Mouse (Mus musculus) G1E (cell line): ENCODE measurements at regions not wholly inside any gene's neighbourhood (a gene's known extent, or its start where the extent isn't known, plus 50 kb on each side); places are given as distances from the start of the nearest gene placed in this dataset.
A peak's percentile ranks its signal among the peaks of the same experiment; 100 is the strongest.

ENCODE experiments used
- ATAC-seq: 2 replicates; pipeline ENCODE4 v1.8.0; 2016; ENCODE audit warnings: mild to moderate bottlenecking; ENCODE audit not compliant: insufficient number of reproducible peaks, poor library complexity, low FRiP score, severe bottlenecking; ENCODE audit errors: extremely low read depth
- DNase-seq: peaks from one replicate; pipeline ENCODE4 v3.0.0; 2012; ENCODE audit warnings: low spot score
- H3K27me3 ChIP-seq: 2 replicates; pipeline ENCODE4 v1.6.1; 2012; ENCODE audit warnings: mild to moderate bottlenecking, low read length, inconsistent platforms; ENCODE audit not compliant: insufficient read depth
- H3K36me3 ChIP-seq: replicated peaks from 2 replicates; pipeline ENCODE3; 2012; ENCODE audit warnings: mild to moderate bottlenecking, inconsistent platforms
- H3K4me1 ChIP-seq: 2 replicates; pipeline ENCODE4 v1.6.1; 2012; ENCODE audit warnings: low read depth, low read length, inconsistent platforms, mixed read lengths; ENCODE audit not compliant: insufficient read depth
- H3K4me3 ChIP-seq: 2 replicates; pipeline ENCODE4 v1.5.1; 2012; ENCODE audit warnings: low read depth, mild to moderate bottlenecking, inconsistent platforms, low read length, moderate library complexity, mixed read lengths
- H3K9me3 ChIP-seq: replicated peaks from 2 replicates; pipeline ENCODE4 v1.6.1; 2012; ENCODE audit warnings: inconsistent platforms
- CTCF ChIP-seq: IDR thresholded peaks from 2 replicates; pipeline ENCODE4 v1.5.1; 2012; ENCODE audit warnings: low read depth, low read length, inconsistent platforms, mixed read lengths
- GATA1 ChIP-seq: IDR thresholded peaks from 2 replicates; pipeline ENCODE4 v1.6.1; 2012; ENCODE audit warnings: borderline replicate concordance, low read length, inconsistent platforms, mixed read lengths
- GATA2 ChIP-seq: IDR thresholded peaks from 2 replicates; pipeline ENCODE4 v1.6.1; 2012; ENCODE audit warnings: low read depth, low read length, inconsistent platforms, borderline replicate concordance
- POLR2AphosphoS5 ChIP-seq: IDR thresholded peaks from 2 replicates; pipeline ENCODE4 v1.6.1; 2012; ENCODE audit warnings: low read depth, low read length, inconsistent platforms; ENCODE audit not compliant: insufficient replicate concordance
- TAL1 ChIP-seq: conservative IDR thresholded peaks from 2 replicates; pipeline ENCODE4 v1.6.1; 2012; ENCODE audit warnings: low read depth, low read length, inconsistent platforms, mixed read lengths

GRCm38 (mm10) chr13:35499776-35500175 lies 159.9 kb upstream of the Cdyl start:
- Histone ChIP-seq H3K27me3 (peaks cover 19% of the 10 kb centered on the region), H3K4me3 (no peak overlapping the region), H3K36me3 (no peaks in the 10 kb centered on the region), H3K4me1 (peaks cover 5% of the 10 kb centered on the region), H3K9me3 (peaks cover under 1% of the 10 kb centered on the region; the same call in 1 of the 2 replicates)
- ATAC-seq (no peak), DNase-seq (no peak)
- TF ChIP-seq GATA1 (no peak), TAL1 (no peak), CTCF (no peak)

DNA sequence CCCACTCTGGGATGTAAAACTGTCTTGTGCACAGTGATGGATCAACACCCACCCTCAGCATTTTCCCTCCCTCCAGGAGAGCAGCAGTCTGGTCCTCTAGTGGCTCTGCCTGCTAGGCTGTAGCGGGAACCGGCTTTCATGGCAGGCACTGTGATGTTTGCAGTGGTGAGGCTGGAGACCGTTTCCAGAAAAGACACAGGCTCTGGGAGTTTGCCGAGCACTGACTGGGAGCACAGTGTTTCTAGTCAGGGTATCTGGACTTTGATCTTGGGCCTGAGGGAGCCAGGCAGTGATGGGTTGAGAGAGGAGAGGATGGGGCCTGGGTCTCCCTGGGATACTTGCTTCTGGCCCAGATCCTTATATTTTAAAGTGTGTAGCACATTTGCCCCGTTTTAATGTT lies 158.7 kb upstream of the Cdyl start:
- Histone ChIP-seq H3K4me1 (peaks cover 5% of the 10 kb centered on the region), H3K27me3 (peaks cover 29% of the 10 kb centered on the region), H3K4me3 (no peak overlapping the region), H3K36me3 (no peaks in the 10 kb centered on the region), H3K9me3 (no peaks in the 10 kb centered on the region)
- TF ChIP-seq POLR2AphosphoS5 (no peak), GATA2 (no peak), CTCF (no peak), TAL1 (no peak), GATA1 (no peak)
- ATAC-seq (no peak), DNase-seq (no peak)

DNA sequence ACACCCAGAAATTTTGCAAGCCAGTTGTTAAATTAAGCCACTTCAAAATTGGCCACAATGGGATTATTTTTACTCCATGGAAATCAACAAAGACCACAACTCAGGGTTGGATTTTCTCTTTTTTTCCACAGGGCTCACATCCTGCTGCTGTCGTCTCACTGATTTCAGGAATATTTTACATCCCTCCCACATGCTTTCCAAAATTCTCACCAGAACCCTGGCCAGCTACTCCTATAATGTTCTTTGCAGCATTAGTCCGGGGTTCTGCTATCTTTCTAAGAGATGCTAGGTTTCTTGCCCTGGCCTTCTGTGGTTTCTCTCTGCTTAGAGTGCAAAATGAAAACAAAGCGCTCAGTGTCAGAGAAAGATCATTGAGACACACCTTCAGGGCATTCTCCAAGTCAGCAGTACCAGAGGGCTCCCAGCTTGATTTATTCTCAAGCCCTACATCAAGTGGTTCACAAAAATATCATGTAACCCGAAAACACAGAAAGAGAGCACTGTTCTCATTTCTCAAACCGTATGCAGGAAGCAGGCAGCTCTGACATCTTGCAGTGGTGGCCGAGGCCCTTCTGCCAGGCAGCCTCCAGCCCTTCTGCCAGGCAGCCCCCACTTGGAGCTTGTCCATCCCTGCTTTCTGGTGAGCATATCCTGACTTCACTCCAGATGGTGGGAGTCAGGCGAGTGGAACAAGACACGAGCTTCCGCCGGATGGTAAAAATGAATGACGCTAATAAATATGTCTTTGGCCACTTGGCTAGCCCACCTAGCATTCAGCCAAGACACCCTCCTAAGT lies 158.1 kb upstream of the Cdyl start:
- H3K36me3 ChIP-seq = no peaks in the 10 kb centered on the region
- peaks cover 5% of the 10 kb centered on the region for H3K4me1 ChIP-seq
- H3K9me3 ChIP-seq = no peaks in the 10 kb centered on the region
- DNase-seq (no peak), ATAC-seq (no peak)
- no peak overlapping the region for H3K4me3 ChIP-seq
- TF ChIP-seq GATA1 (no peak), CTCF (no peak), GATA2 (no peak), POLR2AphosphoS5 (no peak), TAL1 (no peak)
- H3K27me3 ChIP-seq = peaks cover 34% of the 10 kb centered on the region

GRCm38 (mm10) chr13:35502147-35502522 lies 157.5 kb upstream of the Cdyl start:
- Histone ChIP-seq H3K36me3 (no peaks in the 10 kb centered on the region), H3K9me3 (no peaks in the 10 kb centered on the region), H3K27me3 (peaks cover 34% of the 10 kb centered on the region), H3K4me3 (no peak overlapping the region), H3K4me1 (peaks cover 5% of the 10 kb centered on the region)
- TF ChIP-seq TAL1 = no peak
- TF ChIP-seq GATA2 = no peak
- TF ChIP-seq POLR2AphosphoS5 = no peak
- TF ChIP-seq CTCF = no peak
- no peak for TF ChIP-seq GATA1
- no peak for ATAC-seq
- DNase-seq = no peak

GRCm38 (mm10) chr13:35503362-35503821 lies 156.2 kb upstream of the Cdyl start:
- Histone ChIP-seq H3K27me3 (peaks cover 36% of the 10 kb centered on the region), H3K4me1 (peaks cover 8% of the 10 kb centered on the region), H3K9me3 (no peaks in the 10 kb centered on the region), H3K4me3 (peak overlapping the region; percentile 23; the same call in 1 of the 2 replicates), H3K36me3 (no peaks in the 10 kb centered on the region)
- no peak for TF ChIP-seq CTCF
- TF ChIP-seq GATA1 = no peak
- TF ChIP-seq POLR2AphosphoS5 = no peak
- no peak for TF ChIP-seq GATA2
- TF ChIP-seq TAL1 = no peak
- DNase-seq (no peak), ATAC-seq (no peak)

GRCm38 (mm10) chr13:35507195-35507594 lies 152.4 kb upstream of the Cdyl start:
- TF ChIP-seq GATA2 = no peak
- TF ChIP-seq TAL1 = no peak
- no peak for TF ChIP-seq CTCF
- TF ChIP-seq GATA1 = no peak
- Histone ChIP-seq H3K9me3 (no peaks in the 10 kb centered on the region), H3K4me3 (no peak overlapping the region), H3K36me3 (no peaks in the 10 kb centered on the region), H3K4me1 (peaks cover 11% of the 10 kb centered on the region), H3K27me3 (peaks cover 28% of the 10 kb centered on the region)
- no peak for DNase-seq
- no peak for ATAC-seq

DNA sequence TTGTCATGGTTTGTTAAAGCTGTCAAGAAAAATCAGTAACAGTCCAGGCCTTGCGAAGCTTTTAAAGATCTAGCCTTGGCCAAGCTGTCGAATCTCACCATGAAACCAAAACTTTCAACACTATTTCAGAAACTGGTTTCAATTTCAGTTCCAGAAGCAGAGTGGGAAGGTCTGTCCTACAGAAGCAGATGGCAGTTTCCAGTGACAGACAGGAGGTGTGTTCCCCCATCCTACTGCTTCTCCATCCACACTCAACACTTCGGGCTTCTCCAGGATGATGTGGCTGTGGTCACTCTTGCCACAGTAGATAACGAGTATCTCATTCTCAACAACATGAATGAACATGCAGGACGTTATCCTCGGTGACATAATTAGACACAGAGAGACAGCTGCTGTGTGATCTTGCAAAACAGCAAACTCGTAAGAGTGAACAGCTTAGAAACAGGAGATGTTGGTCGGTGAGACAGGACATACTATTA lies 147.6 kb upstream of the Cdyl start:
- no peak for DNase-seq
- ATAC-seq = no peak
- Histone ChIP-seq H3K36me3 (no peaks in the 10 kb centered on the region), H3K4me1 (peaks cover 6% of the 10 kb centered on the region), H3K4me3 (no peak overlapping the region), H3K27me3 (peaks cover 15% of the 10 kb centered on the region), H3K9me3 (no peaks in the 10 kb centered on the region)
- no peak for TF ChIP-seq GATA1
- TF ChIP-seq TAL1 = no peak
- no peak for TF ChIP-seq CTCF
- TF ChIP-seq GATA2 = no peak
- no peak for TF ChIP-seq POLR2AphosphoS5
